Mouse (Mus musculus) cortical plate, adult 2 months (tissue): ENCODE data around the gene Ocln.

ENCODE experiments used
- CTCF ChIP-seq: fragments of 200-500 bp; IDR thresholded peaks from 2 replicates; pipeline ENCODE4 v1.5.1; 2011; ENCODE audit warnings: mild to moderate bottlenecking, control low read depth, low read length; ENCODE audit not compliant: insufficient read depth; ENCODE audit errors: extremely low read depth
- POLR2A ChIP-seq: fragments of 200-500 bp; IDR thresholded peaks from 2 replicates; pipeline ENCODE4 v1.6.1; 2011; ENCODE audit warnings: mild to moderate bottlenecking, low read length, control low read depth; ENCODE audit not compliant: insufficient read depth; ENCODE audit errors: extremely low read depth

- TF ChIP-seq CTCF (no peak), POLR2A (no peak)
These were observed 36.1 kb upstream of the Ocln start for GRCm38 (mm10) chr13:100588646-100589045.
